19 mouse cellular contexts compared by ENCODE assay signal in genomic region chr13:52603704-52604349, GRCm38 (mm10). TPM values are rescaled to one million over a fixed set of nuclear protein-coding genes. Genes with fewer than 3 reads are reported as not detected.
A peak's percentile ranks its signal among the peaks of the same experiment; 100 is the strongest.
DNase-seq lines count a peak whose midpoint lies in the region; ATAC-seq and TF ChIP-seq lines count a peak whose summit lies in the region.
"Had no signal": no experiment of that assay in that cellular context is flagged by ENCODE, and none has a peak within 500 bp of the region (broad histone marks: within the 10 kb centered on the region; RNA-seq: fewer than 3 reads in every experiment).

No protein-coding gene starts in this region.

- no peak overlapping the region for H3K4me3 ChIP-seq in forebrain, embryonic 15.5 days
- no peak overlapping the region for H3K4me3 ChIP-seq in forebrain, embryonic 13.5 days
- no peak overlapping the region for H3K4me3 ChIP-seq in spleen, adult 2 months (ENCODE audit: extremely low read depth, insufficient read depth, insufficient read length)
- H3K4me3 ChIP-seq: embryonic facial prominence, embryonic 13.5 days; heart, embryonic 15.5 days; liver, embryonic 15.5 days had no signal

- TF ChIP-seq POLR2A in spleen, adult 2 months (IDR thresholded peaks at IDR 0.05; ENCODE audit: low read depth, low read length) = no peak

- no peaks in the 10 kb centered on the region for H3K27me3 ChIP-seq in forebrain, embryonic 15.5 days
- H3K27me3 ChIP-seq in forebrain, embryonic 13.5 days = no peaks in the 10 kb centered on the region
- no peaks in the 10 kb centered on the region for H3K27me3 ChIP-seq in spleen, adult 2 months (ENCODE audit: control insufficient read depth, insufficient read depth, low read length)
- H3K27me3 ChIP-seq: embryonic facial prominence, embryonic 13.5 days; heart, embryonic 15.5 days; liver, embryonic 15.5 days had no signal

- no peak overlapping the region for H3K4me2 ChIP-seq in forebrain, embryonic 15.5 days (replicated peaks)
- H3K4me2 ChIP-seq in forebrain, embryonic 13.5 days = no peak overlapping the region
- H3K4me2 ChIP-seq: embryonic facial prominence, embryonic 13.5 days; heart, embryonic 15.5 days; liver, embryonic 15.5 days had no signal

- no peaks in the 10 kb centered on the region for H3K36me3 ChIP-seq in forebrain, embryonic 15.5 days
- H3K36me3 ChIP-seq in forebrain, embryonic 13.5 days (ENCODE audit: poor library complexity, severe bottlenecking) = no peaks in the 10 kb centered on the region
- H3K36me3 ChIP-seq in spleen, adult 2 months (ENCODE audit: control insufficient read depth, insufficient read depth, low read length) = peaks cover 8% of the 10 kb centered on the region; the same call in 1 of the 2 replicates
- H3K36me3 ChIP-seq: embryonic facial prominence, embryonic 13.5 days; heart, embryonic 15.5 days; liver, embryonic 15.5 days had no signal

- no peak overlapping the region for H3K9ac ChIP-seq in forebrain, embryonic 15.5 days (replicated peaks)
- no peak overlapping the region for H3K9ac ChIP-seq in forebrain, embryonic 13.5 days
- H3K9ac ChIP-seq: embryonic facial prominence, embryonic 13.5 days; heart, embryonic 15.5 days; liver, embryonic 15.5 days had no signal

- intact Hi-C loops in heart, postnatal 36 days (cut with DNase I) = no loop called here

- no peaks in the 10 kb centered on the region for H3K9me3 ChIP-seq in forebrain, embryonic 15.5 days
- H3K9me3 ChIP-seq in forebrain, embryonic 13.5 days (replicated peaks) = no peaks in the 10 kb centered on the region
- H3K9me3 ChIP-seq: embryonic facial prominence, embryonic 13.5 days; heart, embryonic 15.5 days; liver, embryonic 15.5 days had no signal

- TF ChIP-seq CTCF in spleen, adult 2 months (IDR thresholded peaks at IDR 0.05; ENCODE audit: extremely low read depth, insufficient read depth, insufficient read length, insufficient replicate concordance) = no peak

- ATAC-seq in forebrain, embryonic 15.5 days (replicated peaks) = peak; percentile 41; the same call in 1 of the 2 replicates
- no peak for ATAC-seq in forebrain, embryonic 13.5 days

- DNase-seq in layer of hippocampus, adult 9-11 months = peak; percentile 38
- DNase-seq in layer of hippocampus, postnatal 14 days (ENCODE audit: low spot score in 2 of 2) = no peak
- DNase-seq in spleen, adult 2 months (ENCODE audit: low read depth in 1 of 2, low spot score in 2 of 2) = no peak
- DNase-seq in spleen, postnatal 36 days (ENCODE audit: low spot score in 2 of 2) = no peak
- DNase-seq in heart, postnatal 36 days = no peak
- DNase-seq in neural tube, embryonic 10.5 days (ENCODE audit: extremely low spot score, low spot score) = no peak
- DNase-seq: adrenal gland, postnatal 10 days; cerebellum, adult 9-10 months; gastrocnemius, postnatal 10 days; heart, adult 18-20 months; kidney, adult 2 months; kidney, postnatal 14 days; lung, postnatal 10 days; thymus, postnatal 4 days had no signal

- no peak overlapping the region for H3K27ac ChIP-seq in forebrain, embryonic 15.5 days (replicated peaks)
- no peak overlapping the region for H3K27ac ChIP-seq in forebrain, embryonic 13.5 days
- H3K27ac ChIP-seq in spleen, adult 2 months (ENCODE audit: insufficient read depth, low read length) = peak overlapping the region; percentile 36
- H3K27ac ChIP-seq: embryonic facial prominence, embryonic 13.5 days; heart, embryonic 15.5 days; liver, embryonic 15.5 days had no signal

- 81% methylated on average over 6 of the region's 6 CpGs for WGBS in forebrain, embryonic 15.5 days
- 77% methylated on average over 6 of the region's 6 CpGs for WGBS in forebrain, embryonic 13.5 days
- 68% methylated on average over 6 of the region's 6 CpGs for WGBS in spleen, adult 2 months

- peaks cover 3% of the 10 kb centered on the region; the same call in 1 of the 2 replicates for H3K4me1 ChIP-seq in forebrain, embryonic 15.5 days
- no peaks in the 10 kb centered on the region for H3K4me1 ChIP-seq in forebrain, embryonic 13.5 days
- H3K4me1 ChIP-seq in spleen, adult 2 months (ENCODE audit: control insufficient read depth, insufficient read depth, insufficient read length) = peaks cover 51% of the 10 kb centered on the region; the same call in 1 of the 2 replicates
- H3K4me1 ChIP-seq: embryonic facial prominence, embryonic 13.5 days had no signal

RNA-seq across cellular contexts. Expression of gene Syk, which starts 20.9 kb away (rescaled TPM):
- 1.1 and 1.2 TPM in 2 replicates for polyA plus RNA-seq in forebrain, embryonic 15.5 days (2015; fragmentation: Nextera tagmentation; extraction: Ambion mirVana)
- 0.81 and 1.1 TPM in 2 replicates for polyA plus RNA-seq in forebrain, embryonic 13.5 days (2015; fragmentation: Nextera tagmentation; extraction: Ambion mirVana)
- 1 to 10 TPM; 4.7 to 5.6 TPM for total RNA-seq in layer of hippocampus, postnatal 14 days (2021)
- polyA plus RNA-seq in spleen, adult 2 months (2012; rRNA removed) = 119 and 126 TPM in 2 replicates
- 10 to 100 TPM; 18.9 to 19.5 TPM for total RNA-seq in heart, postnatal 36 days (2021)

Comparison
In these comparisons a context has a peak if more than half of its experiments do, and no peak if none do; other contexts are left out.
1. RNA of gene Syk, which starts 20.9 kb away (polyA plus RNA-seq): 119 to 126 TPM in spleen, adult 2 months; 1.1 to 1.2 TPM in forebrain, embryonic 15.5 days and 0.81 to 1.1 TPM in forebrain, embryonic 13.5 days; every median in the first group is over 10 times any median in the second.